Mouse (Mus musculus): ENCODE measurements around the gene Bbx.

DNA sequence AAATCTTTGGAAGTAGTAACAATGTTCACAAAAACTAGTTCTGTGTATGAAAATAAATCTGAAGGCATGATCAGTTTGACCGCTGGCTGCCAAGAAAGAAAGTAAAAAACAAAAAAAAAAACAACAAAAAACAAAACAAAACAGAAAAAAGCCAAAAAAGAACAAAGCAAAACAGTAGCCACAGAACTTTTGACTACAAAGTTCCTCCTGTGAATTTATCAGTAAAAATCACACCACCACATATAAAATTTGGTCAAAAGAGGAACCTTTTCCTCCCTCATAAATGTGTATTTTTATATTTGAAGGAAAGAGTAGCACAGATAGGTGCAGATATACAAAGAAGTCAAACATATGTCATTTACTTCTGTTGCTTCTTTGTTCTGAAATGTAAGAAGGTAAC, 239.6 kb downstream of the Bbx start:
- no peak for TF ChIP-seq CTCF (IDR thresholded peaks at IDR 0.05)
- no peak for TF ChIP-seq EP300 (IDR thresholded peaks at IDR 0.05; ENCODE audit: insufficient read depth, low read depth, low read length)
